Mouse (Mus musculus) embryo, embryonic 10.5 days (tissue): Measurements from ENCODE around the gene Prkag2.

ENCODE experiments used
- DNase-seq: peaks from one replicate; pipeline ENCODE4 v3.0.0-alpha.2; 2015; ENCODE audit warnings: low spot score

Gene Prkag2

DNA sequence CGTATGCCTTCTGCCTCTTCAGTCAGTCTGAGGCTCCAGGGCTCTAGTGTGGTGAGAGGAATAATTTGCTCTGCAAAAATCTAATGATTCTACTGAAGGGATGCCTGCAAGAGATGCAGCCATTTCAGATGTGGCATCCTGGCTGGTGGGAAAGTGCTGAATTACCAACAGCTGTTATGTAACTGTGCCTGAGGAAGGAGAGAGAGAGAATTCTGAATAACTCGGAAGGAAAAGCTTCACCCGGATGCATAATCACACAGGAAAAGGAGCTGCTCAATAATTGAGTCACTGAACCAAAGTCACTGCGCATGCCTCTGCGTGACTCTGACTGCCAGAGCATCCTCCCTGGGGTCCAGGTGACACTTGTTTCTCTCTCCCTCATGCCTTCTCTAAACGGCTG is 186.8 kb downstream of the Prkag2 start:
- no peak for DNase-seq

DNA sequence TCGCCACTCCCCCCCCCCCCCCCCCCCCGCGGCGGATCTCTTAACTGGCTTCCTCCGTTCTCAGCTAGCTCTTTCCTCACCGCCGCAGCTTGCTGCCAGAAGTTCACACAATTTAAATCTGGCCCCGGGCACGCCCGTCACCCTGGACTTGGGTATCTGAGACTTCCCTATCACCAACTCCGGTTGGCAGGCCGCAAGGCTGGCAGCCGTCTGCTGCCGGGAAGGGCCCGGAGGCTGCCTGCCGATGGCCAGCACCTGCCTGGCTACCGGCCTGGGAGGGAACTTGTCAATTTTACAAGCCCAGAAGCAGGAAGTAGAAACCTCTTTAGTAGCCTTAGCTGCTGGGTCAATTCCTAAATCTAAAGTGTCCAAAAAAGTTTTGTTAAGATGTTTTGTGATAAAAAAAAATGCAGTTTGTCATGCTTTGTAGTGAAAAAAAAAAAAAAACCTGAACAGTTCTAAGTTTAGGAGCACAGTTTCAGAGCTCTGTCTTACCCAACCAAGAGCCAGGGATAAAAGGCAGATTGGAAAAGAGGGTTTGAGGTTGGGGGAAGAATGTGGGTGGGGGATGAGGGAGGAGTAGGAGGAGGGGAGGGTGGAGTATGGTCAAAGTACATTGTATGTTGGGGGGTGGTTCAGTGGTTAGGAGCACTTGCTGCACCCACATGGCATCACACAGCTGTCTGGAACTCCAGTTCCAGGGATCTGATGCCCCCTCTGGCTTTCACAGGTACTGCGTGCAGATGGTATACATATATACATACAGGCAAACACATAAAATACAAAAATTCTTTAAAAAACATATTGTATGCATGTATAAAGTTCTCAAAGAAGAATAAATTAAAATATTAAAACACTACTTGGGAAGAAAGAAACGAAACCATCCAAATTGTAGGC is 191.4 kb downstream of the Prkag2 start:
- DNase-seq = peak; percentile 80

DNA sequence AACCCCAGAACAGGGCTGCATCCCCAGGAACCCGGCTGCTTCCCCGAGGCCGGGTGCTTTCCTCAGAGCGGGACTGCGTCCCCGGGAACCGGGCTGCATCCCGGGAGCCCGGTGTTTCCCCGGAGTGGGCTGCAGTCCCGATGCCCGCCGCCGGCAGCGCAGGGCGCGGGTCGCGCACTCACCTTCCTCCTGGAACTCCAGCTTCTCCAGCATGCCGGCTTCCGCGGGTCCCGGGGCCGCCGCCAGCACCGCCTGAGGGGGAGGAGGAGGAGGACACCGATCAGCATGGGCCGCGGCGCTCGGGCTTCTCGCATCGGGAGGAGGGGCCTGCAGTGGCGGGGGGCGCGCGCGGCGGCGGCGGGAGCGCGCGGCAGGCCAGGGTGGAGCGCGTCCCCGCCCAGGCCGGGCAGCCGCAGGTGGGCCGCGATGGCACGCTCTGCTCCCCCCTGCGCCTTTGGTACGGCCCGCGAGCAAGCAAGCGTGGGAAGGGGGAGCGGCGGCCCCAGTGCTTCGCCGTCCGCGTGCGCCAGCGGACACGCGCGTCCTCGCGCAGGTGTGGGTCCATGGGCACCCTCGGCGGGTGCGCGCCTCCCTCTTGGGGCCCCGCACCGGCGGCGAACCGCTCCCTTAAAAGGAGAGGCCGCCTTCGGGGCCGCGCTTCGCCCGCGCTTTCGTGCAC is 192.2 kb downstream of the Prkag2 start:
- peak; percentile 90 for DNase-seq

DNA sequence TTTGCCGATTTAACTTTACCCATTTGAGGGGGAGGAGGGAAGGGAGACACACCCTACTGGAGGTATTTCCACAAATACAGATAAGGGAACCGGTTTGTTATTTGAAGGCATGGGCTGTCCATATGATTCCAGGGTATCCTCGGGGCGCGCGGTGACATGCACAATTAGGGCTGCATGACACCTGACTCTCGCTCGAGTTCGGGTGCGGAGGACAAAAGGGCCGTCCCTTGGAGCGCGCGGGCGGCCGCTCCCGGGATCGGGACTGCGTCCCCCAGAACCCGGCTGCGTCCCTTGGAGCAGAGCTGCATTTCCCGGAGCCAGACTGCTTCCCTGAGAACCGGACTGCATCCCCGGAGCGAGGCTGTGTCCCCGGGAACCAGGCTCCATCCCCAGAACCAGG is 192.7 kb downstream of the Prkag2 start:
- peak; percentile 72 for DNase-seq

DNA sequence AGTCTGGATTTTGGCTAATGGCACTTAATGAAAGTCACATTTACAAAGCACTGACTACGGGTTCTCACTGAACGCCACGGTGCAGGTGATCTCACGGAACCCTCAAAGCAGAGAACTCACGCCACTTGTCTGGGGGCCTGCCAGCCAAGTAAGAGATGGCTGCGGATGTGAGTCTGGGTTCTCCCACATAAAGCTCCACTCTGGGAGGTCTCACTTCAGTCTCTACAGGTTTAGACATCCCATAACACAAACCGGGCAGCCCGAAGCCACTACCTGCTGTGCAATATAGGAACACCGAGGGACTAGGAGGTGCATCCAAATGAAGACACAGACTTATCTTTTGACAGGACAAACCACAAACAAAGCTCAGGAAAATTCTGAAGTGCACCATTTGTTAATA is 193.6 kb downstream of the Prkag2 start:
- DNase-seq = no peak

DNA sequence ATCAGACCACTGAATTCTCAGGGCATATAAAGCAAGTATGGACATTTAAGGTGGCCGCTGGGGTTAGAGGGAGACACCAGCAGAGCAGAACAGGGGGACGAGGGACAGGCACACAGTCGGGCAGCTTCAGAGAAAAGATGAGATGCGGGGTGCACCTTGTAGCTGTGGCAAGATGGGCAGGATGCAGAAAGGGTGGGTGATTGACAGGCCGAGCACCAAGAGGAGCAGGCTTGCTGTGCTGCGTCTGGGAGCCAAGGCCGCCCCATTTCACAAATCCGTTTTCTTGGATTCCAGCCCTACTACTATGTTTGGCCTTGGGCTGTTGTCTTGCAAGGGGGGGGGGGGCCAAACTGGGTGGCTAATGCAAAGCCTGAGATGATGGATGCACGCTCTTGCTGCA is 195.5 kb downstream of the Prkag2 start:
- no peak for DNase-seq

DNA sequence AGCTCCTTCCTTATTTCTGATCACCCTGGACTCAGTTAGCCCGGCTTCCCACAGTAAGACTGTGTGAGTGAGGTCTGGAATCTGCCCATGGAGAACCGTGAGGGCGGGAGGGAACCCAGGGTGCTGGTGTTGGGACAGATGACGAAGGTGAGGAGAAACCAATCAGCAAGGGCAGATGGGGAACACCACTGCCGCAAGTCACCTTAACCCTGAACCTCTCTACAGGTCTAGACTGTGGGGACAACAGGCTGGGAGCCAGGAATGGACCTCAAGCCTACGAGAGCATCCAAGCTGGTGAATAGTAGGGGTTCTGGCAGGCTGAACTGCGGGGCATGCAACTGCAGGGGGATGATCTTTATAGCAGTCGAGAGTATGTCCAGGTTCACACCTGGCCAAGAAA is 196.0 kb downstream of the Prkag2 start:
- no peak for DNase-seq

DNA sequence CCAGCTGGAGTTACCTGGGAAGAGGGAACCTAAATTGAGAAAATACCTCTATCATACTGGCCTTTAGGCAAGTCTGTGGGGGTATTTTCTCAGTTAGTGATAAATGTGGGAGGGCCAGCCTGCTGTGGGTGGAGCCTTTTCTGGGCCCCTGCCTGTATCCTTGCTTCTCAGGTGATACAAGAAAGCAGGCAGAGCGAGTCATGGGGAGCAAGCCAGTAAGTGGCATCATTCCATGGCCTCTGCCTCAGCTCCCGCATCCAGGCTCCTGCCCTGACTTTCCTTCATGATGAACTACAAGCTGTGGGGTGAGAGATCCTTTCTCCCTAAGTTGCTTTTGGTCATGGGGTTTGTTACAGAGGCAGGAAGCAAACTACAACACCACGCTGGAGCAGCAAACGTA is 196.4 kb downstream of the Prkag2 start:
- no peak for DNase-seq

DNA sequence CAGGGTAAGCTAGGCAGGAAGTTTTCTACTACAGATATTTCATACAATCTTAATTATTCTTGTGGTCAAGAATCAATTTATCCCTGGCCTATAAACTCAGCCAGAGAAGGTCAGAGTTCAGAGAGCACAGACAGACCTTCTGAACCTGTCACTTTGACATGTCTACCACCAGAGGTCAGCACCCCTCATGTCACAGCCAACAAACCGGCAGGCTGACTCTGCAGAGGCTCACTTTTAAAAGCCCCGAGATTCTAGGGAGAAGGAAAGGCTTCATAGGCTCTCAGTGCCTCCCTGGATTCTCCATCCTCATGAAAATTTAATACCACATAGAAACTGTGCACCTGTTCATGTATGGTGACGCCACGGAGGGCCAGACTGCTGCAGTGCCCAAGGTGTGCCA is 197.6 kb downstream of the Prkag2 start:
- peak; percentile 71 for DNase-seq

DNA sequence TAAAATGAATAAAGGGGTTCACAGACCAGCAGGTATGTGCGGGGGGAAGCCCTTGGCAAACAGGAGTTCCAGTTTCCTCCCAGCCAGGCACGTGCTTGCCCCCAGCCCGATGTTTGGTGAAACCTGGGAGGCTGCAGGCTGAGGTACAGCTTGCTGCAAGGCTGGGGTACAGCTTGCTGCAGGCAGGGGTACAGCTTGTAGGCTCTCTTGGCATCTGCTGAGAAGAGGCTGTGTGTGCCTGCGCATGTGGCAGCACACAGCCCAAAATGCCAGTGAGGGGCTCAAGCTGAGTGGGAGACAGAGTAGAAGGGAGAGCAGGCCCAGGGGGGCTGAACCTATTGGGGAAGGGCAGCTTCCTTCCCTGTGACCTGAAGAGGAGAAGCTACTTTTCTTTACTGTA is 204.8 kb downstream of the Prkag2 start:
- DNase-seq = no peak

DNA sequence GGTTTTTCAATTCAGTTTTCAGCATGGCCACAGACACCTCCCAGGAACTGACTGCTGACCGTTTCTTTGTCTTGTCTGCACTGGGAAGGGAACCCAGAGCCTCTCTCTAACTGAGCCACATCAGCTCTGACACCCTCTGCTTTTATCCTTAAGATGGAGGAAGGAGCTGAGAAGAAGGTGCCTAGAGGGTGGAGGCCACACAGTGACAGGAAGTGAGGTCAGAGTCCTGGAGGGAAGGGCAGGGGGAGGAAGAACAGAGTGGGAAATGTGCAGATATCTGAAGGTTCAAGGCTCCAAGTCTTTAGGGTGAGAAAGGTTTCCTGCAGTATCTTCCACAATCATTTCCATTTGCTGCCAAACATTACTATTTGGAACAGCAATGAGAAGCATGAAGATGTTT is 205.6 kb downstream of the Prkag2 start:
- no peak for DNase-seq

DNA sequence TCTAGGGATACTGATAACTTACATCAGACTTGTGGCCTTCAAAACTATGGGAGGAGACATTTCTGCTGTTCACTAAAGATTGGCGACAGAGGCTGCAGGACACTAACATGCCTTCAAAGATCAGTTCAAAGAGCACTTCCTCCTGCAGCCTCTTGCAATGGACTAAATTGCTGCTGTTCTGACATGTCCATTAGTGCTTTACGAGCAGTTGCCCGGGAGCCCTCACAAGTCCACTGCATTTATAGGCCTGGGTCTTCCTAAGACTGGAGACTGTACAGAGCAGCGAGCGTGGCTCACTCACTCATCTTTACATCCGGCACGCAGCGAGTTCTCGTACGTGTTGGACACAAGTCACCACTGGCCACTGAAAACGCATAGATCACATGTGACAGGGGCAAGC is 208.0 kb downstream of the Prkag2 start:
- DNase-seq = no peak

DNA sequence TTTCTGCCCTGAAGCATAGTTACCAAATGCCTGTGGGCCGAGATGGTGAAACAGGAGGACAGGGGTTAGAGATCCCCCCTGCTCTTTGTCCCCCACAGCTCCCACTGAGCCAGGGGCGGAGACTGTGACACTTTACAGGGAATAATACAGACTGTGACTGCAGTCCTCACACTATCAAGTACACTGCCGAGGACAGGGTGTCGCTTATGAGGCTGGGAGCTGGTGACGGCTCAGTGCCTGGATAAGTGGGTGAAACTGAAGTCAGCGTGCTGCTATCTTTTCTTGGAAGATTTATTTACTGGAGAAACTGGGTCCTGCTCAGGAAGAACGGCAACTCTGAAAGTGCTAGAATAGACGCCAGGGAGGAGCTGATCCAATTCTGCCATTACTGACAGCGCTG is 210.6 kb downstream of the Prkag2 start:
- no peak for DNase-seq

DNA sequence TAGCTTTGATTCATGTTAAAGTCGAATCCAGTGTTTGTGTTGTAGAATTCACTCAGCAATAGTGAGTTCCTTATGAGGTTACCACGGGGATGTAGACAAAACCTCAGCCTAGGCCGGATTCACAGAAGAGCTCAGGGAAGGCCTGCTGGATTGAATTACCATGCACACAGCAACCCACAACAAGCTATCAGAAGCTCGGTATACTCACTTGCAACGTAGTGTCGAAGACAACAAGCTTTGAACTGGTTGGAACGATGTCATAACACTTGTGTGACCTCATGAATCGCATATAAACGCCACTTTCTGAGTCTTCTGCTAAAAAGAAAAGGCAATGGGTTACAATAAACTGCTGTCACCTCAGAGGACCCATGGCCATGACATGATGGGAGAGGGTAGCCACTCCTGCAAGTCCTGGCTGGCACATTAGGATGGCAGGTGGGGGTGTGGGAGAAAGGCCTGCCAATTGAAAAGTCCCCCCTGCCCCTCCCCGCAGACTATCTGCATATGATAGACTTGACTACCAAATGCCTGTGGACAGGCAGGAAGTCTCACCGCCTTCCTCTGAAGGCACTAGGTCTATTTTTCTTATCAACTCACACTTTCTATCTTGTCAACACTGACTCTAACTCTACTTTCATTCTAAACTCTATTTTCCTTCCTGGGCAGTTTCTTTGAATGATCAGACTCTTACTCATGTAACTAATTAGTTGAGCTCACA is 211.4 kb downstream of the Prkag2 start:
- DNase-seq = no peak

DNA sequence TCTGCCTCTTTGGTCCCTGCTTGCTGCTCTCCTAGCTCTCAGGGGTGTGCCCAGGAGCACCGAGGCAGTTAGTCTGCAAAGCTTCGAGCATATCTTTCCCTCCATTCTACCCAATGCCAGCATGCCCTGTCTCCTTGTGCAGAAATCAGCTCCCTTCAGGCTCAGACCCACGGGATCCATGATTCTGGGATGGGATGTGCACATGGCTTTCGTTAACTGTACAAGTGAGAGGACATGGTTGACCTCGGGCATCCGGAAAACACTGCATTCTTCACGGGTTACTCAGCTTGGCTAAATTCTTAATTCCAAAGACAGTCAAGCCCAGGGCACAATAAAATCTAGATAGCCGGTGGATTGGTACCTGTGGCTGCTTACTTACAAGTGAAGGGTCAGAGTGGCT is 213.2 kb downstream of the Prkag2 start:
- no peak for DNase-seq

DNA sequence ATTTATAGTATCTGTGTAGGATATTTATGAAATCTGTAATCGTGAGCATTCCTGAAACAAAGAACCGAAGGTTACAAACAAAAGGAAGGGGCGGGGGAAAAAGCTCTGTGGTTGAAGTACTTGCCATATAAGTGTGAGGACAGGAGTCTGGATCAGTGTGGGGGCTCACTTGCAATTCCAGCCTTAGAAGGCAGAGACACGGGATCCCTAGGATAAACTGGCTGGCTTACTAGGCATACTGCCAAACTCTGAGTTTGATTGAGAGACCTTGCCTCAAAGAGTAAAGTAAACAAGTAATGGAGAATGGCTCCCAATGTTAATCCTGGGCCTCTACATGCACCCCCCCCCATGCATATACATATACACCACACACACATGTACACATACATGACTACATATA is 221.7 kb downstream of the Prkag2 start:
- no peak for DNase-seq

DNA sequence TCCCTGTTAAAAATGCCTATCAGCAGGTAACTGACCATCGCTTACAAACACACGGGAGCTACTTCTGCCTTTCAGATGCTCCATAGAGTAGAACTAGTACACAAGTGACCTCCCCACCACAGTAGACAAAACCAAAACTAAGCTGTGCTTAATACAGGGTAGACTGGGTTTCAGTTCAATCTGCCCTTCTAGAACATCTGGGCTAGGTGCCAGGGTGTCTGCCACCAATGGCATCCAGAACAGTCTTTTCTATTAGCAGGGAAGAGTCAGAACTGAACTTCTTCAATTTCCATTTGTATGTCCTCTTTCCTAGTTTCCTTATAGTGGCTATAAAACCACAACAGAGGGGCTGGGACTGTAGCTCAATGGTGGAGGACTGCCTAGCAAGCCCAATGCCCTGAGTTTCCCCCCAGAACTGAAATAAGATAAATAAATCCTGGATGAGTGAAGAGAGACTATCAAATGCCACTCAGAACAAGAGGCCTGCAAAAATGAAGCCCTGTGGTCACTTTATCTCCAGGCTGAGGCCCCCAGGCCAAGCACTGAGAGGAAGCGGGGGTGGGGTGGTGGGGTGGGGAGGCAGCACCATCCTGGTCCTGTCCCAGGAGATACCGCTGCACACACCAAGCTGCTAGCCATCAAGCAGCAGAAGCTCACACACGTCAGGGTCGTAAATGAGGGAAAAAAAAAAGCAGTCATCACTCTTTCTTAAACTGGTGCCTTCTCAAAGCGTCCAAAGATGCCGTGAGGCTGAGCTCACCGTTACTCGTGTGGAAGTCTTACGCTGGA is 222.4 kb downstream of the Prkag2 start:
- no peak for DNase-seq

DNA sequence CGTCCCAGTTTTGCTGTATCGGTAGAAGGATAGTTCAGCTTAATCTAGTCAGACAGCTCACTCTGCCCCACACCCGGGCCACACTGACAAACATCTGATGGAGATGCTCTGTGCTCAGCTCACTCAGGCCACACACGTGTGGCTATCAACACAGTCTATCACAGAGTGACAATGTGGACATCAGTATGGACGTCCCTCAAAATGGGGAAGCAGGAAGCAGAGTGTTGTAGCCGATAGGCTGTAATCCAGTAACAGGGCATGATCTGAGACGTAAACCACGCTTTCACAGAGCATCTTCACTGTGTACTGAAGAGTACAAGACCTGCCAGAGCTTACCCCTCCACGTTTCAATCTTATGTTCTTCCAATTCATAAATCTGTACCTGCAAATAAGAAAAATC is 223.8 kb downstream of the Prkag2 start:
- no peak for DNase-seq

DNA sequence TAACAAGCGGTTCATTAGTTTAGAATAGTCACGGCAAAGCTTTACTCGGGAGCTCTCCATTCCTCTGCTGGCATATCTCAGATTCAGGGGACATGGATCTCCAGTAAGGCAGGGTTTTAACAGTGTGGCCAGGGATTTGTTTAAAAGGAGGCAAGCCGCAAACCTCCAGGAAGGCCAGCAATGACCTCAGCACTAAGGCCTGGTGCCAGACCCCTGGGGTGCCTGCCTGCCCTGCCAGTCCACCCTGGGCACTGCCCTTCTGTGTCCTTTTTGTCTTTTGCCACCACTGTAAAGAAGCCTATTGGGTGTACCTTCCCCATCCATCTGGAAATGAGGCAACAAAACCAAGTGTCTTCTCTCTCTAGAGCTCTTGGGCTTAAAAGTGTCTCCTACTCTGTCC is 226.3 kb downstream of the Prkag2 start:
- DNase-seq = no peak

DNA sequence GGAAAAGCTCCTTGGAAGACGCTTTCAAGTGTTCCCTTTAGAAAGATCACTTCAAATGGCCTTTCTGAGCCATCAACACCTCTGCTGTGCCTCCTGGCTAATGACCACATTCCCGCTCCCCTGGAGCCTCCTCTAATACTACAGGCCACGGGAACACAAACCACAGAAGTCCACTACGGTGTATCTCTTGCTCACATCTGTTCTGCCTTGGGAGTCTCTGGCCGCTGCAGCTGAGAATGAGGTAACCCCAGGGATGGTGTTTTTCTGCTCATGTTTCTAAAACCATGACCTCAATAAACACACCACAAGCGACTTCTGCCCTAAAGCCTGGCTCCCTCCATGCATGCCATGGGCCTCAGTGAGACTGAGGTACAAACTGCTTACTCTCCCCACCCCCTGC is 227.2 kb downstream of the Prkag2 start:
- DNase-seq = no peak

DNA sequence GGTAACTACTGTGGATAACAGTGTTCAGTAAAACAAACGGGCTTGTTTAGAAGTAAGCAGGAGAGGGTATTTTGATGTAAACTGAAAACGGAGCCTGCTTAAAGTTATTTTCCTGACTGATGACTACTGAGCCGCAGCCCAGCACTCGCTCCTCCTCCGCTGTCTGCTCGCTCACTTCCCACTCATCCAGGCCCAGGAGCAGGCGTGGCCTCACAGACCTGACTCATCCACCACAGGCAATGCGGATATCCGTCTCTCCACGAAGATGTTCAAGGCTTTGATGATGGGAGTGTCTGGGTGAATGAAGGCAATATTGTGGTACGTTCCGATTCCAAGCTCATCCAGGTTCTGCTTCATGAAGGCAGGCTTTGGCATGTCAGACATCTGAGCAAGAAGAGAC is 229.2 kb downstream of the Prkag2 start:
- no peak for DNase-seq

DNA sequence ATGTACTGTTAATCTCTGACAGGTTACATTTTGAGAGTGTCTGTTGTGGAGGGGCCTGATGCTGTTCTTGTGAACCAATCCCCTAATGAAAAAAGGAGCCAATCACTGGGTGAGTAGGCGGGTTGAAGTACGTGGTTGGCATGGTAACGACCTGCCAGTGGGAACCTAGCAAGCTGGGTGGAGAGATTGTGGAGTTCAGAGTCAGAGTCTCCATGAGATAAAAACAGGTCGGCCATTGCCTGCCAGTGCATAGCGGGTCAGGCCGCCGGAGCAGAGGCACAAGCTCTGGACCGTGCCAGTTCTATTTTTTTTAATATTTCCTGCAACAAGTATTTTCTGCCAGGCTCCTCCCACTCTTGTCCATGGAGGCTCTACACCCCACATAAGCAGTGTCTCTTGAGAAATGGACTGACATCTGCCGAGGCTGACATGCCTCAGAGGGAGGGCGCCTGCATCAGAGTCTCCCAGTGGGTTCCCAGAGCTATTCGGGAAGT is 230.6 kb downstream of the Prkag2 start:
- DNase-seq = peak; percentile 28
